Mouse (Mus musculus) CH12.LX (cell line): ENCODE measurements at regions not wholly inside any gene's neighbourhood (a gene's known extent, or its start where the extent isn't known, plus 50 kb on each side); places are given as distances from the start of the nearest gene placed in this dataset.
"Not testable (repeated sequence)": the region's sequence is repeated elsewhere in the genome, so short reads cannot be mapped to it uniquely, and the experiment has no call there.

Experiments
- DNase-seq: peaks from one replicate; pipeline ENCODE4 v3.0.0-alpha.2; 2013; ENCODE audit errors: extremely low read depth
- H3K27ac ChIP-seq: 2 replicates; pipeline ENCODE4 v1.5.1; 2012; ENCODE audit warnings: low read depth, mild to moderate bottlenecking, control low read depth, moderate library complexity; ENCODE audit not compliant: insufficient read depth
- H3K27me3 ChIP-seq: replicated peaks from 2 replicates; pipeline ENCODE3; 2012; ENCODE audit warnings: inconsistent platforms
- H3K36me3 ChIP-seq, 2 experiments: replicated peaks in 1 of 2; 2 replicates each; pipeline versions ENCODE3 to v1.6.1; 2012; ENCODE audit warnings: inconsistent platforms in 1 of 2, low read length in 1 of 2, mild to moderate bottlenecking in 1 of 2, mixed read lengths in 1 of 2, moderate library complexity in 1 of 2; ENCODE audit not compliant: control insufficient read depth in 1 of 2, insufficient read depth in 1 of 2
- H3K4me1 ChIP-seq, 2 experiments: 2 replicates each; pipeline ENCODE4 v1.6.1; 2012; ENCODE audit warnings: inconsistent platforms in 1 of 2, moderate library complexity in 1 of 2; ENCODE audit not compliant: insufficient read depth in 2 of 2, control insufficient read depth in 1 of 2
- H3K4me2 ChIP-seq: 2 replicates; pipeline ENCODE4 v1.6.1; 2012; ENCODE audit warnings: low read depth, mild to moderate bottlenecking, control low read depth; ENCODE audit not compliant: poor library complexity, insufficient read depth, severe bottlenecking
- H3K4me3 ChIP-seq, 3 experiments: fragments of 150-350 bp in 1 of 3; sonication (generic) in 1 of 3; replicated peaks in 1 of 3; 2 replicates each; pipeline versions ENCODE3 to v1.5.1; 2011 to 2012; ENCODE audit warnings: low read depth in 2 of 3, low read length in 2 of 3, mild to moderate bottlenecking in 2 of 3, moderate library complexity in 2 of 3, control low read depth in 1 of 3, improper control_type of control experiment in 1 of 3, inconsistent platforms in 1 of 3, mixed read lengths in 1 of 3; ENCODE audit not compliant: poor library complexity in 1 of 3
- H3K79me2 ChIP-seq: replicated peaks from 2 replicates; pipeline ENCODE4 v1.6.1; 2012; ENCODE audit warnings: mild to moderate bottlenecking, moderate library complexity; ENCODE audit not compliant: control insufficient read depth, poor library complexity, insufficient read depth, severe bottlenecking; ENCODE audit errors: extremely low read depth
- H3K9ac ChIP-seq: 2 replicates; pipeline ENCODE4 v1.6.1; 2012; ENCODE audit warnings: low read depth, mild to moderate bottlenecking, control low read depth, moderate library complexity; ENCODE audit not compliant: insufficient read depth
- H3K9me3 ChIP-seq: replicated peaks from 2 replicates; pipeline ENCODE3; 2012; ENCODE audit warnings: low read length, inconsistent platforms, mixed read lengths
- BHLHE40 ChIP-seq: IDR thresholded peaks from 2 replicates; pipeline ENCODE4 v1.6.1; 2011; ENCODE audit warnings: mild to moderate bottlenecking, low read depth, low read length, improper control_type of control experiment
- CHD1 ChIP-seq: IDR thresholded peaks from 2 replicates; pipeline ENCODE4 v1.6.1; 2012; ENCODE audit warnings: low read depth, low read length, improper control_type of control experiment, inconsistent platforms
- E2F4 ChIP-seq: IDR thresholded peaks from 2 replicates; pipeline ENCODE4 v1.6.1; 2011; ENCODE audit warnings: low read depth, low read length, improper control_type of control experiment; ENCODE audit not compliant: insufficient replicate concordance
- ELF1 ChIP-seq: IDR thresholded peaks from 2 replicates; pipeline ENCODE4 v1.6.1; 2014; ENCODE audit warnings: low read depth, mild to moderate bottlenecking, inconsistent platforms, low read length, improper control_type of control experiment
- ETS1 ChIP-seq: conservative IDR thresholded peaks from 2 replicates; pipeline ENCODE4 v1.6.1; 2012; ENCODE audit warnings: low read depth, mild to moderate bottlenecking, inconsistent platforms, low read length, improper control_type of control experiment, moderate library complexity
- GABPA ChIP-seq: IDR thresholded peaks from 2 replicates; pipeline ENCODE4 v1.6.1; 2012; ENCODE audit warnings: low read depth, low read length, improper control_type of control experiment, inconsistent platforms; ENCODE audit not compliant: insufficient replicate concordance
- JUND ChIP-seq: conservative IDR thresholded peaks from 2 replicates; pipeline ENCODE4 v1.6.1; 2011; ENCODE audit warnings: low read depth, low read length, improper control_type of control experiment
- MAFK ChIP-seq: IDR thresholded peaks from 2 replicates; pipeline ENCODE4 v1.6.1; 2011; ENCODE audit warnings: low read length, improper control_type of control experiment; ENCODE audit not compliant: insufficient replicate concordance
- MAZ ChIP-seq: IDR thresholded peaks from 2 replicates; pipeline ENCODE4 v1.6.1; 2012; ENCODE audit warnings: low read depth, mild to moderate bottlenecking, inconsistent platforms, low read length, improper control_type of control experiment, moderate library complexity
- MEF2A ChIP-seq: IDR thresholded peaks from 2 replicates; pipeline ENCODE4 v1.6.1; 2014; ENCODE audit warnings: low read depth, mild to moderate bottlenecking, inconsistent platforms, low read length, improper control_type of control experiment, borderline replicate concordance
- MXI1 ChIP-seq: IDR thresholded peaks from 2 replicates; pipeline ENCODE4 v1.6.1; 2011; ENCODE audit warnings: mild to moderate bottlenecking, low read depth, low read length, improper control_type of control experiment
- NRF1 ChIP-seq: IDR thresholded peaks from 2 replicates; pipeline ENCODE4 v1.6.1; 2014; ENCODE audit warnings: low read depth, mild to moderate bottlenecking, inconsistent platforms, low read length, improper control_type of control experiment, moderate library complexity
- SIN3A ChIP-seq: IDR thresholded peaks from 2 replicates; pipeline ENCODE4 v1.6.1; 2012; ENCODE audit warnings: low read length, improper control_type of control experiment, inconsistent platforms
- TBP ChIP-seq: conservative IDR thresholded peaks from 2 replicates; pipeline ENCODE4 v1.6.1; 2011; ENCODE audit warnings: low read depth, low read length, improper control_type of control experiment
- UBTF ChIP-seq: IDR thresholded peaks from 2 replicates; pipeline ENCODE4 v1.6.1; 2012; ENCODE audit warnings: low read depth, mild to moderate bottlenecking, inconsistent platforms, low read length, improper control_type of control experiment, moderate library complexity
- ZMIZ1 ChIP-seq: IDR thresholded peaks from 2 replicates; pipeline ENCODE4 v1.6.1; 2012; ENCODE audit warnings: low read depth, mild to moderate bottlenecking, inconsistent platforms, low read length, improper control_type of control experiment
- ZNF384 ChIP-seq: IDR thresholded peaks from 2 replicates; pipeline ENCODE4 v1.6.1; 2012; ENCODE audit warnings: low read depth, low read length, improper control_type of control experiment, inconsistent platforms
- dilution Hi-C: fragments of 300-500 bp; cut with MboI; formaldehyde crosslinking; loops from 2 replicates; pipeline ENCODE4 v1.14.3; 2020; ENCODE audit warnings: low sequenced_read_pairs; ENCODE audit not compliant: extremely low pct_unique_long_range_greater_than_20kb, extremely low pct_ligation_motif_present
- in situ Hi-C: fragments of 300-500 bp; cut with MboI; formaldehyde crosslinking; loops from 3 replicates; pipeline ENCODE4 v1.14.3; 2019; ENCODE audit warnings: low sequenced_read_pairs, low pct_ligation_motif_present, low pct_unique_long_range_greater_than_20kb, mixed read lengths

DNA sequence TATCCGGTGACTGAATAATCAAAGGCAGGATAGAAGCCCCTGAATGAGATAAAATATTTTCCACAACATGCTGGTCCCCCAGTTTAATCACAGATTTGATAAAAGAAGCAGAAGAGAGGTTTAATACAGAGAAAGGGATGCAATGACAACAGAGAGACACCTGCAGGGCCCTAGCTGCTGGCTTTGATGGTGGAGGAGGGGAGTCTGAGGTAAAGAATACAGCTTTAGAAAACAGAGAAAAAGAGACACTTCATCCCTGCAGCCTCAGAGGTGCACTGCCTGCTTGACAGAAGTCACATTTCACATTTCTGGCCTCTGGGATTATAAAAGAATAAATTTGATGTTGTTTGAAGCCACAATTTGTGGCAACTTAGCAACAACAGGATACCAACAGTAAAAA is 319.9 kb upstream of the Nectin3 start:
- dilution Hi-C loops, result no loop called here
- Histone ChIP-seq H3K4me3 (no peak overlapping the region), H3K27ac (no peak overlapping the region)
- TF ChIP-seq ETS1, result no peak
- TF ChIP-seq TBP, result no peak
- TF ChIP-seq CHD1, result no peak
- no peak for TF ChIP-seq MEF2A
- no peak for TF ChIP-seq BHLHE40
- TF ChIP-seq, all 38 proteins: peak for 0
- no peaks in the 10 kb centered on the region for H3K4me1 ChIP-seq
- H3K27me3 ChIP-seq, result no peaks in the 10 kb centered on the region
- H3K36me3 ChIP-seq, result no peaks in the 10 kb centered on the region
- H3K4me2 ChIP-seq, result no peak overlapping the region
- DNase-seq, result no peak
- no peak overlapping the region for H3K9ac ChIP-seq
- in situ Hi-C loops, result no loop called here
- no peaks in the 10 kb centered on the region for H3K79me2 ChIP-seq
- peaks cover 38% of the 10 kb centered on the region for H3K9me3 ChIP-seq

DNA sequence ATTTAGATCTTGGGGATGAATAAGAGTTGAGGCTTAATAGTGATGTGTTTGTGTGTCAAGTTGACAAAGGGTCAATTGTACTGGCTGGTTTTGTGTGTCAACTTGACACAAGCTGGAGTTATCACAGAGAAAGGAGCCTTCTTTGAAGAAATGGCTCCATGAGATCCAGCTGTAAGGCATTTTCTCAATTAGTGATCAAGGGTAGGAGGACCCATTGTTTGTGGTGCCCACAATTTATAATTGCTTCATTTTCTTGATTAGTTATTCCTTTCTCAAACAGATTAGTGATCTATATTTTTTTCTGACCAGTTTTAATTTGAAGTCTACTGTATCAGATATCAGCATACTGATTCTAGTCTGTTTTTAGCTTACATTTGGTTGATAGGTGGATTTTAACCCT is 313.5 kb upstream of the Nectin3 start:
- H3K36me3 ChIP-seq, H3K27me3 ChIP-seq, dilution Hi-C loops, DNase-seq, H3K9ac ChIP-seq, in situ Hi-C loops, H3K4me3 ChIP-seq, H3K4me1 ChIP-seq, H3K27ac ChIP-seq, H3K4me2 ChIP-seq, H3K79me2 ChIP-seq: not testable (repeated sequence)
- peaks cover 24% of the 10 kb centered on the region for H3K9me3 ChIP-seq

DNA sequence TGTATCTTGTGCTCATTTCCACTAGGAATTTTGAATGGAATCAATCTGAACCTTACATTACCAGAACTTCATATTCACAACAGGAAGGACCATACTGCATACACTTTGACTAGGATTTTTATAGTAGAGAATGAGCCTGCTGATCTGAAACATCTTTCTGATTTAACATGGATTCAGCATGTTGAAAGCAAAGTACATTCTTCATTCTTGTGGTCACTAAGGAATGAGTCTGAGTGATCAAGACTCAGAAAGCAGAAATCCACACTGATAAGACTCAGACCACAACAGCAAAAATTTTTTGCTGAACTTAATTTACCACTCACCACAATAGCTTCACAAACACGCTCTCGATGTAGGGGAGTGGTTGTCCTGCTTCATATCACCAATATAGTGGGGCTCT is 309.2 kb upstream of the Nectin3 start:
- dilution Hi-C loops (no loop called here), in situ Hi-C loops (no loop called here)
- Histone ChIP-seq H3K36me3 (no peaks in the 10 kb centered on the region), H3K4me3 (no peak overlapping the region), H3K9me3 (peaks cover 24% of the 10 kb centered on the region), H3K27ac (no peak overlapping the region), H3K79me2 (no peaks in the 10 kb centered on the region), H3K4me1 (no peaks in the 10 kb centered on the region), H3K9ac (no peak overlapping the region), H3K4me2 (no peak overlapping the region), H3K27me3 (no peaks in the 10 kb centered on the region)
- DNase-seq, result no peak
- TF ChIP-seq JUND, result no peak
- no peak for TF ChIP-seq E2F4
- TF ChIP-seq NRF1, result no peak
- no peak for TF ChIP-seq MAZ
- no peak for TF ChIP-seq SIN3A
- TF ChIP-seq GABPA, result no peak
- no peak for TF ChIP-seq MXI1
- no peak for TF ChIP-seq MAFK
- TF ChIP-seq ZNF384, result no peak
- TF ChIP-seq ELF1, result no peak
- TF ChIP-seq ZMIZ1, result no peak
- TF ChIP-seq UBTF, result no peak
